Mouse (Mus musculus) testis, adult 2 months (tissue): ENCODE measurements around the gene Cyth1.
A peak's percentile ranks its signal among the peaks of the same experiment; 100 is the strongest.

ENCODE experiments used
- CTCF ChIP-seq: fragments of 200-500 bp; IDR thresholded peaks from 2 replicates; pipeline ENCODE4 v1.5.1; 2012; ENCODE audit warnings: low read depth, mild to moderate bottlenecking, inconsistent platforms, low read length, moderate library complexity; ENCODE audit not compliant: control insufficient read depth, insufficient read depth, insufficient replicate concordance
- POLR2A ChIP-seq: fragments of 200-500 bp; IDR thresholded peaks from 2 replicates; pipeline ENCODE4 v1.6.1; 2012; ENCODE audit warnings: low read depth, mild to moderate bottlenecking, inconsistent platforms, low read length, moderate library complexity; ENCODE audit not compliant: control insufficient read depth

- TF ChIP-seq POLR2A (peak; percentile 71), CTCF (no peak)
Observed at GRCm38 (mm10) chr11:118130534-118130933, 117.9 kb downstream of the Cyth1 start, which contains the start of gene Dnah17.
